Mouse (Mus musculus): ENCODE data around the gene Sri.

Gene Sri

DNA sequence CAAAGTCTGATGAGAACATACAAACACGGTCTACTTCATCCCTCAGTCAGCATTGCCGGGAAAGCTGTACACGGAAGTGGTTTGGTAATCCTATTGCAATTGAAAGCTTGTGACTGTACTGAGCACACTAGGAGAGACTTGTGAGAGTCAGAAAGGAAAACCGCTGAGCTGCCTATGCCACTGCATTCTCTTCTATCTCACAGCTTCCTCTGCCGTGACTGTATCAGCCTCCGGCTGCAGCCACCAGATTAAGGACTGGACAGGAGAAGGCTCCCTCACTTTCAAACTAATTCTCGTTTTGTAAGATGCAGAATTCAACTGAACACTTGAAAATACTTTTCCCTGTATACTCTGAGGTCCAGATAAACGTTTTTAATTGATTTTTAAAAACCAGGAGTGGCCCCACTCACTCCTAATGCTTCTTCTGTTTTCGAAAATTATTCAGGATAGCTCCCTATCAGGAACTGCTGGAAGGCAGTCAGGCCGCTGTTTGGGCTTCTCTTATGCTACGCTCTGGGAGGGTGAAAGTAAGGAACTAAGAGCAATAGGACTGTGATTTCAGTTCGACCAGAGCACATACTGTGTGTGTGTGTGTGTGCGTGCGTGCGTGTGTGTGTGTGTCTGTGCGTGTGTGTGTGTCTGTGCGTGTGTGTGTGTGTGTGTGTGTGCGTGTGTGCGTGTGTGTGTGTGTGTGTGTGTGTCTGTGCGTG, 37.1 kb downstream of the Sri start:
- no peak for TF ChIP-seq GATA4 (IDR thresholded peaks at IDR 0.05; ENCODE audit: insufficient replicate concordance, low read length)

DNA sequence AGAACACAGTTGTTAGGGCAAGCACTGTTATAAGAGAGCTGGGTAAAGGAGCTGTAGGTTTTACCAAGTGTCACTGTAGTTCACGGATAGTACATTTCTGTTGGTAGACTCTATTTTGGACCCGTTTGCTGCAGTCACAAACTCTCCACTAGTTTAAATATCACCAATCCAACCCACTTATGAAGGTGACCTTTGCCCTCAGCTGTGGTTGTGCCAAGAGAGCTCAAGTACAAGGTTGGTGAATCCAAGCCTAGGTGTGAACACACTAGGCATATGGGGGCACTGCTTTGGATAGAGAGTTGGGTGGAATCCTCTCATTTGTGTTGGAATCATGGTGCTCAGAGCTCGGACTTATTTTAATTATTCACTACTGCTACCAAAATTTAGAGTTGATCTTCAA, 39.8 kb downstream of the Sri start:
- no peak for TF ChIP-seq GATA4 (IDR thresholded peaks at IDR 0.05; ENCODE audit: insufficient replicate concordance, low read length)

DNA sequence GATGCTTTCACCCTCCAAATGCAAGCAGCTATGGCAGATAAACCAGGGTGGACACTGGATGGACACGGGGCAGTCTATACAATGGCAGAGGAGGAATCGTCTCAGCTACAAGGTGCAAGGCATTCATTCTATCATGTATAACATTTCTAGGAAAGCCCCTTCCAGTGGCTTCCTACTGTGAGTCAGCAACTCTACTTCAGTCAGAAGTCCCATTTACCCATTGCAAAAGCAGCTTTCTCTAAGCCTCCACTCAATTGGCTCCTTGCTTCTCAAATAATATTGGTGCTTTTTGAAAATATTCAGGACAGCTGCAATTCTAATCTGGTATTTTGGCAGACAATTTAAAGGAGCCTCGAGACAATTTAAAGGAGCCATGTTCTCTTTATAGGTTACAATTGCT, 42.3 kb downstream of the Sri start:
- TF ChIP-seq GATA4 (IDR thresholded peaks at IDR 0.05; ENCODE audit: insufficient replicate concordance, low read length) = no peak

DNA sequence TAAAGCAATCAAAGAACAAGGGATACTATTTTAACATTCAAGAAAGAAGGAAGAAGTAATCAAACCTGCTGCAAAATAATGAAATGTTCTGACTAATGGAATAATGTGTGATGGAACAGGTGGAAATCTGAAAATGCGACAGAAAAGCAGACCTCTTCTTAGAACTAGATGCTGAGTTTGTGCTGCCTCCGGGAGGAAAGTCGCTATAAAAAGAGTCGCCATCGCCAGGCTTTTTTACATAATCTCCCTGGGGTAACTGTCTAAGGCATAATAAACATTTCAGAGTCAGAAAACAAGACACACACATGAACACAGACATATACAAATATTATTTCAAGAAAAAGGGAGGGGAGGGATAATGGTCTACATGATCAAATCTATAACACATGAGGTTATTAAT, 49.0 kb downstream of the Sri start:
- no peak for TF ChIP-seq GATA4 (IDR thresholded peaks at IDR 0.05; ENCODE audit: insufficient replicate concordance, low read length)

DNA sequence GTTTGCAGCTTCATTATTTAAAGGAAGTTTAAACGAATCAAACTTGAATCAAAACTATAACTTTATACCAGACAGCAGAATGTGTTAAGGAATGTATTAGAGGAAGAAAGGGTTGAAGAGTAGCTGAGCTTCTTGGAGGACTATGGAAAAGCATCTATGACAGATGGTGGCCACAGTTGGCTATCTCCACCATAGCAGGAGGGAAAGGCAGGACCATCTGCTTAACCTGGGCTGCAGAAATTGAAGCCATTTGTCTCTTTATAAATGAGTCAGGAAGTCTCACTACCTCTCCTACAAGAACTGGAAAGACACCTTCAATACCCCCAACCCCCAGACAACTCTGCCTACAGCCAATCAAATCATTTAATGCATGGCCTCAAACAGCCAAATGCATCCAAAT, 49.8 kb downstream of the Sri start:
- TF ChIP-seq GATA4 (IDR thresholded peaks at IDR 0.05; ENCODE audit: insufficient replicate concordance, low read length) = no peak

DNA sequence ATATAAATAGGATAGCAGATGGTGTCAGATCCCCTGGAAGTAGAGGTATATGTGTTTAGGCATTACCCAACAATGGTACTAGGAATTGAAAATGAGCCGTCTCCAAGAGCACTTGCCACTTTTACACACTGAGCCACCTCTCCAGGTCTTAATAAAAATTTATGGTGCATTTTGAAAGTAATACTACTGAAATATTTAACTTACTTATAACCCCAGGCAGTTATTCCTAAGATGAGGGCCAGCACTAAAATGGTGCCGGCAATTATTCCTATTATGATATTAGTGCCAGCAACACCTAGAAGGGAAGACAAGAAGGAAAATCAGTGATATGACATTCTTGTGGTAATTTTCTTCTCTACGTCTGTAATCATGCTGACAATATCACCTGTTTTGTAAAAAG, 65.8 kb downstream of the Sri start:
- TF ChIP-seq GATA4 (IDR thresholded peaks at IDR 0.05; ENCODE audit: insufficient replicate concordance, low read length) = no peak

DNA sequence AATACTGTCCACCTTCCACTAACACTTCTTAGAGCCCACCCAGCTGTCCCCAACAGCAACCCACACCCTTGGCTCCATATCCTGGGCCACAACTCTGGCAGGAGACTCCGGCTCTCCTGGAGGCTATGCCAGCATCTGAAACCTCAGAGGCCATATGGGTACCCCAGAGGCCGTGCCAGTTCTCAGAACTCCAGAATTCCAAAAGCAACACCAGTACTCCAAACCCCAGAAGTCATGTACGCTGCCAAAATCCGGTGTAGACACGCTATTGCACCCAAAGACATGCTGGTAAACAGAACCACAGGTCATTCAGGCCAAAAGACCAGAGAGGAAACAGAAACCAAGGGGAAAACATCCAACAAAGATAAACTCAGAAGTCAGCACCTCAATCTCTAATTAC, 66.4 kb downstream of the Sri start:
- TF ChIP-seq GATA4 (IDR thresholded peaks at IDR 0.05; ENCODE audit: insufficient replicate concordance, low read length) = no peak

DNA sequence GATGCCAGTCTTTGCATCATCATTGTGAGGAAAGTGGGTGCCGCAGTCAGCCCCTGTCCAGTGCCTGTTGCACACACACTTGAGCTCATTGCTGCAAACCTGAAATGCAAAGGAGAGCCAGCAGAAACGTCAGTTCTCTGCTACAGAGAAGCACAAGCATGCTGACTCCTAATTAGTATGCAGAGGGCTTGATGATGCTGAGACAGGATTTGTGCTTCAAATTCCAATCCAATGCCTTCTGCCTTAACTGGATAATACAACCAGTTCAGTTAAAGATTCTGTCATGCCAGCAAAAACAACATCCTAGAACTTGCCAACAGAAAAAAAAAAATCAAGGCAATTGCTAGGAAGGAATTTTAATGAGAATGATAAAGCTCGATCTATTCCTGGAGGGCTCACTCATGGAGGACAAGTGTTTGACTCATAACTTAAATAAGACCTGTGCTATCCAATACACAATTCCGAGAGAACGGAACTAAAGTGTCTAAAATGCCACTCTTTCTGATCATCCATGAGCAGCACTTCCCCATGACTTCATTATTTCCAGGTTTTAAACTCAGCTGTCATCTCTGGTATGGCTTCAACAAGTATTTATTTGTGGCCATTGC, 70.8 kb downstream of the Sri start:
- TF ChIP-seq GATA4 (IDR thresholded peaks at IDR 0.05; ENCODE audit: insufficient replicate concordance, low read length) = no peak
